Mouse (Mus musculus) adrenal gland, adult (tissue): ENCODE measurements at regions not wholly inside any gene's neighbourhood (a gene's known extent, or its start where the extent isn't known, plus 50 kb on each side); places are given as distances from the start of the nearest gene placed in this dataset.

Experiments used
- DNase-seq, 2 experiments: peaks; one replicate each; pipeline ENCODE4 v3.0.0; 2022 to 2023; ENCODE audit warnings: low spot score in 1 of 2; ENCODE audit not compliant: inconsistent age in 2 of 2

GRCm38 (mm10) chr4:53320735-53321449, 119.3 kb upstream of the Slc44a1 start:
- DNase-seq, result no peak

DNA sequence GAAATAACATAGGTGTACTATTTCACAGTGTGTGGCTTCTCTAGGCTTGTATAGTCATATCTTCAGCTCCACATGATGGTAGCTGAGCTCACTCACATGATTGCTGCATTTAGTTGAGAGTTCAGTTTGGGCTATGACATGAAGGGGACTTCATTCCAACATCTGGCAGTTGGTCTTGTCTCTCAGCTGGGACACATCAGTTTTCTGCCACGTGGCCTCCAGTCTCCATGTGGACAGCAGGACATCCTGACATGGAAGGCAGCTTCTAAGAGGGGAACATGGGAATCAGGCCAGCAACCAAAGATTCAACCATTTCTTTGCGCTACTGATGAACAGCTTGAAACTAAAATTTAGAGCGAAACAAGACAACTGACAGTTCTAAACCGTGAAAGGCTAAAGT, 121.2 kb upstream of the Slc44a1 start:
- DNase-seq, result no peak

GRCm38 (mm10) chr4:53318181-53318580, 122.0 kb upstream of the Slc44a1 start:
- DNase-seq, result no peak

GRCm38 (mm10) chr4:53317453-53317824, 122.8 kb upstream of the Slc44a1 start:
- no peak for DNase-seq

- DNase-seq, result no peak
Observed at GRCm38 (mm10) chr4:53316796-53317452, 123.3 kb upstream of the Slc44a1 start.

- DNase-seq, result no peak
Observed at GRCm38 (mm10) chr4:53315876-53316762, 124.1 kb upstream of the Slc44a1 start.

DNA sequence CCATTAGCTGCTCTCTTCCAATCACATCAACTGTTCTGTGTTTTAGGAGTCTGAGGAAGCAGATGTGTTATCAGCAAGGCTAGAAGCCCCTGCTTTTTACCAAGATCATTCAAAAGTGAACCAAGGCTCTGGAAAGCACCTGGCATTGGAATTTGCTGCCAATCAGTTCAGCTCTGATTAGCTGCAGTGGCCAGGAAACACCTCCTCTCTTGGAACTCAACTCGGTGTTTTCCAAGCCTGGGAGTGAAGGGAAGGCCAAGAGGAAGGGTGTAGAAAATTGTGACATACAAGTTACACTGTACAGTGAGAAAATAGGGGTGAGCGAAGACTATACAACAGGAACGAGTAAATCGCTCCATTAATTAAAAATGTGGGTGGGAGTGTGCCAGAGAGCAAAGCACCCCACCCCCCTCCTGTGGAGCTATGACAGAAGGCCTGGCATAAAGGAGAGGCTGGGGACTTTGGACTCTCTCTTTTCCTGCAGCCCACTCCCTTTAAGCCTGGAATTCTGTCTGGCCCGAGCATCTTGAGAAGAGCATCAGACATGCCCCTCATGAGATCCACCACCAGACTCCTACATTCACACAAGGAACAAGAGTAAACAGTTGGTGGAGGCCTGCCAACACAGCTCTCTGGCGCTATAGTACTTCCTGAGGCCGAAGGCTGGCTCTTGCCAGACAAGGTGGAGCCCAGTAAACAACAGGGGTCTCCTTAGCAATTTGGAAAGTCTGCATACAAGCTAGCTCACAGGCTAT, 124.9 kb upstream of the Slc44a1 start:
- no peak for DNase-seq

DNA sequence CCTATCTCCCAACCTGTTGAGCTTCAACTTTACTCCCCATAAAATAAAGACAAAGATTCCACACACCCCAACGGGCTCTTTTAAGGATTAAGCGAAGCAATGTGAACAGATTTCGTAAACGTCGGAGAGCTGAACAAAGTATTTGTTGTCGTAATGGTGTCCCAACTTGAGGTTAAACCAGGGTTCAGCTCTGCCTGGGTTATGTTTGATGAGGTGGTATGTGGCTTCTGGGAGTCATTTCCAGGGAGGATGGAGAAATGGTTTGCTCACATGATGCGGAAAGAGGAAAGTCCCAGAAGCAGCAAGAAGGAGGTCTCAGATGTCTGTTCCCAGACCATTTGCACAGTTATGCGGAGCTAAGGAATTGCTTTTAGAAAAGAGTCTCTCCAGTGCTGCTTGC, 126.1 kb upstream of the Slc44a1 start:
- no peak for DNase-seq

GRCm38 (mm10) chr4:53307121-53307520, 133.1 kb upstream of the Slc44a1 start:
- no peak for DNase-seq

GRCm38 (mm10) chr4:53304782-53305385, 135.3 kb upstream of the Slc44a1 start:
- DNase-seq, result no peak

- DNase-seq, result no peak
Observed at GRCm38 (mm10) chr4:53304290-53304654, 135.9 kb upstream of the Slc44a1 start.

DNA sequence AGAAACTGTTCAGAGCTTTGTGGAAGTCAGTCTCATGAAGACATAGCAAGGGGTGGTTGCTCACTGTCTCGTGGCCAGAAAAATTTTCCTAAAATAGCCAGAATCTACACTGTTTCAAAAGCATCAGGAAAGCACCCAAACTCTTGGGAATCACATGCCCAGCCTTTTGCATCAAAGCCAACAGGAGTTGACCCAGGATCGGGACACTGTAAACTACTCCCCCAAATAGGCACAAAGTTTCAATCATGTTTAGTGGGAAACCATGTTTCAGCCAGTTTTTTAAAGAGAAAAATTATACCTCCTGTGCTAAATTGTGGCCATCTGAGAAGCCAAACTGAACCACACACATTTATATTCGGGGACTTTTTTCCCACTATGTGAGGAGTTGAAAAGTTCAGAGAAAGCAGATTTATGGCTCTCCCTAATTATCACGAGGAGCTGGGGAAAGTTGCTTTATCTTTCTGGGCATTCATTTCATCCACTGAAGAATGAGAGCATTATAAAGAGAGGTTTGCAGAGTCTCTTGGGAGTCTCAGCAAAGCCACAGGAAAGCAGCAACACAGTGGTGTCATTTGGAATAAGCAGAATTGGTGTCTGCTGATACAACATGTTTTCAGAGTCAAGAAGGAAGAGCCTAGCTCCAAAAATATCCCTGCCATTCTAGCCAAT, 136.5 kb upstream of the Slc44a1 start:
- DNase-seq, result peak in 1 of 2 experiments; percentile 39

- no peak for DNase-seq
Observed at GRCm38 (mm10) chr4:53297975-53298374, 138.3 kb upstream of the Abca1 start.

DNA sequence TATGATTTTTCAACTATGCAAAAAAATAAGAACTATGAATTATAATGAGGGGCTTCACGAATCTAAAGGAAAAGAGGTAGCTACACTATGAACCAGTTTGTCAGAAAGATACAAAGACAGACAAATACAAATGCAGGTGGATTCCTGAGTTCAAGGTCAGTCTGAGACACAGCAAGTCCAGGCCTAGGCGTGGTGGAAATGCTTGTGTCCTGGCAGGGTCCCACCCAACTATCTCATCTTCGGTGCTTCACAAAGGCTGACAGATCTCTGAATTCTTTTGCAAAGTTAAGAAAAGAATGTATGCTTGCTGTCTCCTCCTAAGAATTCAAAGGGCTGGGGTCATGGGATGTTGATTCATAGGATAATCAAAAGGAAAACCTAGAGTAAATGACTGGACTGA, 132.9 kb upstream of the Abca1 start:
- no peak for DNase-seq

DNA sequence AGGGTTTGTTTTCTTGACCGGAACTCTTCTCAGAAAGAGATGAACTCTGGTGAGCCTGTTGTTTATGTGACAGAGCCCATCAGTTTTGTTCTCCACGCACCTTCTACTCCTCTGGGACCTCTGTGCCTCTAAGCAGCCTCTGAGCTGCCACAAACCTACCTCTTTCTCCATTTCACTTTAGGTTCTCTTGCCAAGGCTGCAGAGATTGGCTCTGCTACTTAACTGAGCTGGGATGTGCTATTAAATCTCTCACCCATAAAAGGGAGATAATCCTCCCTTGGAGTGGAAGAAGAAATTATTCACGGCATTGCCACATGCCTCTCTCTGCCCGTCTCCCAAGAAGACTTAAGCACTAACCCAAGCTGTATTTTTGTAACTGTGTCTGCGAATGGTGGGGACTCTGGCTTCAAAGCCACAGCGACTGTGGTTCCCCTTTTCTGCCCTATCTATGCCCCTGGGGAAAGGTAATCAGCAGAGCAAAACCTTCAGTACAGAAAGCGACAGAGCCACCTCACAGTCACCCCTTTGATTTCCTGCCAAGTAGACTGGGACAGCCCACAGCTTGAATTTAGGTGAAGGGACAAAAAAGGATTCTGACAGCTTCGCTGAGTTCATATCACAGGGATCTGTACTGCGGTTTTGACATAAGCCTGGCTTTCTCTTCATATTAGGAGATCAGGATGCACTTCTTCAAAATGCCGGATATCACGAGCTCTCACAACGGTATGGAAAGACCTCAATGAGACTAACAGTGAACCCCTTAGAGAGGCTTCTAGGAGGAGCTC, 118.2 kb upstream of the Abca1 start:
- DNase-seq, result peak in 1 of 2 experiments; percentile 72

DNA sequence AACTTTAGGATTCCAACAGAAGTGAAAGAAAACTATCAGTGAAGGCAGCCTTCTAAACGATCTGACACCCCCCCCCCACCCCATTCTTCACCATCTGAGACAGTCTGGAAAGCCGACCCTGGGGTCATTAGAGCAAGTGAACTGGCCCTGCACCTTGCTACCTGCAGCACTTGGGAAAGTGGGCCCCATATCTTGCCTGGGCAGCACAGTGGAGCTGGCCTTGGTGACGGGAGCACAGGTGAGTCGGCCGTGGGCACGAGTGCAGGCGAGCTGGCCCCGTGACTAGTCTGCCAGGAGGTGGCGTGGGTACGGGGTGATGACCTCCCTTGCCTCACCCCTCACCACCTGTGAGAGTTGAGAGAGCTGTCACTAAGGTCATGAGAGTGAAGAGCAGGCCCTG, 110.7 kb upstream of the Abca1 start:
- no peak for DNase-seq

GRCm38 (mm10) chr4:53269999-53270398, 110.3 kb upstream of the Abca1 start:
- DNase-seq, result no peak

DNA sequence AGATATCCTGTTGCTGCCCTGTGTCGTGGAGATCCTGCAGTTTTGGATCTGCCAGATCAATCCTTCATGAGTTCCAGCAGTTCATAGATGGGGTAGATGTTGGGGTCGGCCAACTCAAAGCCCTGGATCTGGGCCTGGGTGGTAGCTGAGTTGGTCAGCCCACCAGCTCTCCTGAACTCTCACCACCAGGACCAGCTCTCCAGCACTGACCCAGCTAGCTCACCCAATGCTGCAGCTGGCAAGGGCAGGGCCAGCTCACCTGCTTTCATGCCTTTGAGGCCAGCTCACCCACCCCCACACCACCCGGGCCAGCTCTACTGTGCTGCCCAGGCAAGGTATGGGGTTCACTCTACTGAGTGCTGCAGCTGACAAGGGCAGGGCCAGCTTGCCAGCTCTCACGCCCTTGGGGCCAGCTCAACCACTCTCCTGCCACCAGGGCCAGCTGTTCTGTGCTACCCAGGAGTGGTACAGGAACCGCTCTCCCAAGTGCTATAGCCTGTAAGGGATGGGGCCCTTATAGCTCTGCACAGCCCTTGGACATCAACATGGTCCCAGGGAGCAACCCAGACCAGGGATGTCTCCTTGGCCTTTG, 109.7 kb upstream of the Abca1 start:
- no peak for DNase-seq

- DNase-seq, result peak; percentile 76 to 90
Observed at GRCm38 (mm10) chr4:53264901-53265300, 105.2 kb upstream of the Abca1 start.
